Mouse (Mus musculus): ENCODE data around the gene Large2. TPM values are rescaled to one million over a fixed set of nuclear protein-coding genes. Genes with fewer than 3 reads are reported as not detected.
A peak's percentile ranks its signal among the peaks of the same experiment; 100 is the strongest.

Gene Large2
- polyA plus RNA-seq (2015; fragmentation: Nextera tagmentation; extraction: Ambion mirVana): 1.5 and 1.9 TPM in 2 replicates

GRCm38 (mm10) chr2:92374514-92374913 lies at the start of gene Large2, which contains the start of gene Pex16:
TSS of gene Large2 (minus strand) at chr2:92374869.
TSS of gene Pex16 (plus strand) at chr2:92374676.
- Histone ChIP-seq H3K4me1 (peaks cover 53% of the 10 kb centered on the region), H3K36me3 (replicated peaks) (peaks cover 9% of the 10 kb centered on the region; the same call in 1 of the 2 replicates), H3K4me2 (peak within 1 kb of the TSS; percentile 84), H3K27me3 (replicated peaks) (peaks cover 20% of the 10 kb centered on the region), H3K4me3 (peak within 1 kb of the TSS; percentile 85), H3K9ac (peak within 1 kb of the TSS; percentile 65), H3K9me3 (no peaks in the 10 kb centered on the region), H3K27ac (peak within 1 kb of the TSS; percentile 85)
- WGBS: 6% methylated on average over 16 of the region's 16 CpGs
- peak; percentile 53 for ATAC-seq (replicated peaks)

DNA sequence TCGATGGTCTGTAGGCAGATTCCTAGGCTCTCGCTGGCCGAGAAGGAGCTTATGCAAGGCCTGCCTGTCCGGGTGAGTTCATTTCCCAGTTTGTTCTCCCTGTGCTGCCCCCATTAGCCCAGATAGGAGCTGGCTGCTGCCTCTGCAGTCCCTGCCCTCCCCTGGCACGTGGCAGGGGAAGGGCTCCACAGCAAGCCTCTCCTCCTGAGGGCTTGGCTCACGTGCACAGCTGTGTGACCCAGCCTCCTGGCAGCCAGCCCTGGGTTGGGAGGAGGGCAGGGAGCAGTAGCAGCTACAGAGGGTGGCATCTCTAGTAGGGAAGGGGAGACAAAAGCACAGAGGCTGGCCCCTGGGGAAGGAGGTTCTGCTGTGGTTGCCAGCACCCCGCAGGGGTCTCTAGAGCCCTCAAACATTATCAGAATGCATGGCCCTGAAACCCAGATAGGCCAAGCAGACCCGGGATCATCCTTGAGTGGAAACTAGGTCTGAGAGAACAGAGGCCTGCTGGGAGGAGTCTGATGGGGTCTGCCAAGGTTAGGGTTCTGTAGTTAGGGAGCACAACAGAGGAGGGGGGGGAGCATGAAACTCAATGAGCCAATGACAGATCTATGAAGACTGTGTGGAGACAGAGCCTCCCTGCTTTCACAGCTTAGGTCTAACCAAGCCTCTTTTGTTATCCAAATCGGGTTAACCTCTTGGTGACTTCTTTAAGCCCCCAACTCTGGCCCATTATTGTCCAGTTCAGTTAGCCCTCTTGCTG lies 49.2 kb upstream of the Large2 start:
- no peak overlapping the region for H3K9ac ChIP-seq

DNA sequence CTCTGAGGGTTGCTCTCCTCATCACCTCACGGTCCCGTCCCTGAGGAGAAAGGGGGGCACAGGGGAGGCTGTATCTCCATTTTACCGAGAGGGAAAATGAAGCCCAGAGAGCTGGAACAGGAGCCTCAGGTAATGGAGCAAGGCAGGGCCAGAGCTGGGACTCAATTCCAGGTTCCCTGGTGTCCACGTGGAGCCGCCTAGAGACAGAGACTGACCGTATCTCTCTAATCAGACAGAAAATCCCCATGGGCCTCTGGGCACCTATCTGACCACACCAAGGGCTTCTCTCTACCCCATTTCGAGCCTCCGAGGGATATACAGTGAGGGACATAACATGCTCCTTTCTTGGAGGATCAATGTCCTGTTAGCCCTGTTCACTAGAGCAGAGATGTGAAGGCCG lies 48.5 kb upstream of the Large2 start:
- Histone ChIP-seq H3K4me2 (no peak overlapping the region), H3K36me3 (replicated peaks) (peaks cover 31% of the 10 kb centered on the region), H3K9ac (no peak overlapping the region), H3K4me1 (peaks cover 45% of the 10 kb centered on the region), H3K27ac (peak overlapping the region; percentile 75), H3K9me3 (no peaks in the 10 kb centered on the region), H3K27me3 (replicated peaks) (no peaks in the 10 kb centered on the region), H3K4me3 (no peak overlapping the region)
- 91% methylated on average over 9 of the region's 9 CpGs for WGBS
- ATAC-seq (replicated peaks): no peak

More for the DNA sequence above, 49.2 kb upstream of the Large2 start:
- no peaks in the 10 kb centered on the region for H3K9me3 ChIP-seq
- H3K36me3 ChIP-seq (replicated peaks): peaks cover 30% of the 10 kb centered on the region
- no peak overlapping the region for H3K4me2 ChIP-seq
- no peak overlapping the region for H3K4me3 ChIP-seq
- H3K4me1 ChIP-seq: peaks cover 50% of the 10 kb centered on the region
- peak overlapping the region; percentile 75 for H3K27ac ChIP-seq
- 59% methylated on average over 9 of the region's 9 CpGs for WGBS
- peak; percentile 68; the same call in 1 of the 2 replicates for ATAC-seq (replicated peaks)
- H3K27me3 ChIP-seq (replicated peaks): no peaks in the 10 kb centered on the region

GRCm38 (mm10) chr2:92422388-92423135 lies 47.9 kb upstream of the Large2 start:
- 81% methylated on average over 10 of the region's 10 CpGs for WGBS
- H3K36me3 ChIP-seq (replicated peaks): peaks cover 33% of the 10 kb centered on the region

DNA sequence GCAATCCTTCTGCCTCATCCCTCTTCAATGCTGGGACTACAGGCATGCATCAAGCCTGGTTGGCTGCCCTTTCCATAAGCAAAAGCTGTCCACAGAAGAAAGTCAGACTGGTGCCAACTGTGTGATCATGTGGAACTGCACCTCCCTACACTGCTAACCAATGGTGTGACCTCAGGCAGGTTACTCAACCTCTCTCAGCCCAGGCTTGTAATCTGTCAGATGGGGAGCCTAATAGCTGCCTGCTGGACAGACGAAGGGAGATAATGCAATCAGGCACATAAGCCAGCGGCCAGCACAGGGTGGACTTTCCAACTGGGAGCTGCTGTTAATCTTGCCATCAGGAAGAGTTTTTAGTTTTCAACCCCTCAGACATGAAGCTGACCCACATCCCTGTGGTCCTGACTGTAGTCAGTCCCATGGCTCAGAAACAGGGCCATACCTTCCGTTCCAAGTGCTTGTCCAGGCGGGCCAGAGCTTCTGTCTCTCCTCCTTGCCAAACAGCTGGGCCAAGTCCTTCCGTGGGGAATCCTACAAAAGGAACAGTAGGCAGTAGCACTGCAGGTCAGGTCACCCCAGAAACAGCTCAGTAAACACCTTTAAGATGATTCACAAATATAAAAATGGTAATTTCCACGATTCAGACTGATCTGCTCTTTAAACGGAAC lies 47.2 kb upstream of the Large2 start:
- H3K36me3 ChIP-seq (replicated peaks): peaks cover 36% of the 10 kb centered on the region
- peaks cover 34% of the 10 kb centered on the region for H3K4me1 ChIP-seq
- no peak overlapping the region for H3K4me2 ChIP-seq
- H3K27ac ChIP-seq: no peak overlapping the region
- no peaks in the 10 kb centered on the region for H3K9me3 ChIP-seq
- WGBS: 93% methylated on average over 7 of the region's 7 CpGs
- no peak for ATAC-seq (replicated peaks)
- no peak overlapping the region for H3K9ac ChIP-seq
- no peak overlapping the region for H3K4me3 ChIP-seq
- no peaks in the 10 kb centered on the region for H3K27me3 ChIP-seq (replicated peaks)

More at GRCm38 (mm10) chr2:92422388-92423135, 47.9 kb upstream of the Large2 start:
- H3K27ac ChIP-seq: no peak overlapping the region
- no peak overlapping the region for H3K9ac ChIP-seq
- no peak overlapping the region for H3K4me2 ChIP-seq
- H3K4me3 ChIP-seq: no peak overlapping the region
- no peaks in the 10 kb centered on the region for H3K27me3 ChIP-seq (replicated peaks)
- no peak for ATAC-seq (replicated peaks)
- peaks cover 39% of the 10 kb centered on the region for H3K4me1 ChIP-seq
- no peaks in the 10 kb centered on the region for H3K9me3 ChIP-seq

DNA sequence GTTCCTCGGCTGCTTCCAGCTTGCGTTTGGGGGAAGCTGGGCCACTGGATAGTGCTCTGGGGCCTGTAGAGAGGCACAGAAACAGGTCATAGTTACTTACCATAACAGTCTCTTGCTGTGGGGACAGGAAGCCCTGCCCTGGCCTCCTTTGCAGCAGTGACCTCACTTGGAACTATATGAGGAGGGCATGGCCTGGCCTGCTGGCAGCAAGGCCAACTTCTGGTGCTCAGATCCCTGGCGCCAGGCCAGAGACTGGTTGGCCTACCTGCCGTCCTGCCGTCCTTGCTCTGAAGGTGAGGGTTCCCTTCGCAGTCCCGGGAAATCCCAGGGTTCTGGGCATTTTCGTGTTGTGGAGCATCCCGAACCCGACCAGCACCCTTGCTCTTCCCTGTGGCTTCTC lies 37.0 kb upstream of the Large2 start:
- ATAC-seq (replicated peaks): no peak
- Histone ChIP-seq H3K9ac (no peak overlapping the region), H3K36me3 (replicated peaks) (peaks cover 70% of the 10 kb centered on the region), H3K4me2 (no peak overlapping the region), H3K9me3 (no peaks in the 10 kb centered on the region), H3K4me1 (no peaks in the 10 kb centered on the region), H3K27ac (no peak overlapping the region), H3K4me3 (no peak overlapping the region), H3K27me3 (replicated peaks) (no peaks in the 10 kb centered on the region)
- WGBS: 94% methylated on average over 10 of the region's 10 CpGs

DNA sequence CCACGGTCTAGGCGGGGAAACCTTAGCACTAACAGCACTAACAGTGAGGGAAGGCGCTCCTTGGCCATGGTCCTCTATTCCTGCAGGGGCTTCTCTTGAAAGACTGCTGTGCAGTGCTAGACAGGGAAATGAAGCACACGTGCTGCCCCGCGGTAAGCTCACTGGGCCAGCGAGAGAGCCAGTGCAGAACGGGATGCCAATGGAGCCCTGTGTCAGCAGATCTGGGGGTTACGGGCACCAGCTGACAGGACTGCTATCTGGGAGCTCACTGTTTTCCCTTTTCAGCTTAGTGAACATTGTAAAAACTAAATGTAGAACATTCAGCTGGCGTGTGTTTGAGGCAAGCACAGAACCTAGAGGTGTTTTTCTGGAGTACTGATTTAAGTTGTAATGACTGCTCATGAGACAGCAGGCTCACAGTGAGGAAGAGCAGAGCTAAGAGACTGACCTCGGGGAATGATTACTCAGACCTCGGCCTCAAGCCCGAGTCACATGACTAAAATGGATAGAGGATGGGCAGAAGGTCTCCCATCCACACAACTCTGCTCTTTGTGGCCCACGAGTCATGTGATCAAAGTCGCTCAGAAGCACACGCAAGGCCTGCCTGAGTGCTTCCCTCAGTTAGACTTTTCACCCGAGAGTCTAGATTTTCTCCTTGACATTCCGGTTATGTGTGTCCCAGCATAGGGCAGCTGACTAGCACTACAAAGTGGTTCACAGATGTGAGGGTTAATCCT lies 33.8 kb upstream of the Large2 start:
- no peak overlapping the region for H3K4me2 ChIP-seq
- no peaks in the 10 kb centered on the region for H3K4me1 ChIP-seq
- H3K9me3 ChIP-seq: no peaks in the 10 kb centered on the region
- H3K27me3 ChIP-seq (replicated peaks): no peaks in the 10 kb centered on the region
- H3K9ac ChIP-seq: no peak overlapping the region
- H3K36me3 ChIP-seq (replicated peaks): peaks cover 68% of the 10 kb centered on the region
- WGBS: 90% methylated on average over 18 of the region's 18 CpGs
- no peak for ATAC-seq (replicated peaks)
- no peak overlapping the region for H3K27ac ChIP-seq
- no peak overlapping the region for H3K4me3 ChIP-seq

DNA sequence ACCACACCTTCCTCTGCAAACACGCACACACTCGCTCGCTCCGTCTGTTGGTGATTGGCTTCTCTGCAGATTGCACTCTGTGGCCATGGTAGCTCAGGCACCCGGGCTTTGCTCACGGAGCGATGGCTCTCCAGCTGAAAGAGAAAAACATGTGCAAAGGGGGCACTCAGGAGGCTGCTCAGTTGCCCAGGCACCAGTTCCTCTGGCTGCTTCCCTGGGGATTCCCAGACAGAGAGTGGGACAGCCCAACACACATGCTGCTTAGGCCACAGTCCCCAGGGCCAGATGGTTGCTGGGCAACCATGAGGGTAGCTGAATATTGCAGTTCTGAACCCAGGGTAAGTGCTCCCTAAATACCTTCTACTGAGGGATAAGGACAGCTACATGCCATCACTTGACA lies 31.0 kb upstream of the Large2 start:
- WGBS: 69% methylated on average over 7 of the region's 7 CpGs
- Histone ChIP-seq H3K9me3 (no peaks in the 10 kb centered on the region), H3K36me3 (replicated peaks) (peaks cover 42% of the 10 kb centered on the region), H3K4me2 (no peak overlapping the region), H3K27me3 (replicated peaks) (no peaks in the 10 kb centered on the region), H3K9ac (no peak overlapping the region), H3K4me1 (peaks cover 5% of the 10 kb centered on the region), H3K4me3 (no peak overlapping the region), H3K27ac (0 out of 2 replicates have a peak overlapping the region, but pooled peaks have one; percentile 20)
- ATAC-seq (replicated peaks): no peak

GRCm38 (mm10) chr2:92404737-92405136 lies 30.1 kb upstream of the Large2 start:
- no peak for ATAC-seq (replicated peaks)
- Histone ChIP-seq H3K9me3 (no peaks in the 10 kb centered on the region), H3K36me3 (replicated peaks) (peaks cover 35% of the 10 kb centered on the region), H3K27ac (no peak overlapping the region), H3K4me1 (peaks cover 8% of the 10 kb centered on the region), H3K27me3 (replicated peaks) (no peaks in the 10 kb centered on the region), H3K4me2 (no peak overlapping the region), H3K9ac (no peak overlapping the region), H3K4me3 (no peak overlapping the region)
- WGBS: 90% methylated on average over 6 of the region's 6 CpGs

DNA sequence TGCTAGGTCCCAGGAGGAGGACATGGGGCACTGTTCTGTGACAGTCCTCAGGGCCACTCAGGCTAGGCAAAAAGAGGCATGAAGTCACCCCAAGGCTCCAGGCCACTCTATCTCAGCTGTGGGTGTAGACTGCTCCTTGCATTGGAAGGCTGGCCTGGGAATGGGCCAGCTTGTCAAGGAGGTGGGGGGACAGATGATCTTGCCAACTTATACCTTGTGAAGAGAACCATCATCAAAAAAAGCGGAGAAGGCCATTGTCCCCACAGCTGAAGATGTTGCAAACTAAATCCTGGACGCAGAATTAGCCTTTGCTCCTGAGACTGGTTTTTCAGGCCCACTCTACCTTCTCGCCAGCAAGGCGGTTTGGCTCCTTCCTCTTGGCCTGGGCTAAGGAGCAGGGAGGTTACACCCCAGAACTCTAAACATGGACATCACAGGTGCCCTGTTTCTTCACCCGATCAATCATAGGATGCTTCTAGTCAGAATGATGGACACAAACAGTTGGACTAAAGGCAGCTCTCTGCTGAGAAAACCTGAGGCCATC lies 29.2 kb upstream of the Large2 start:
- Histone ChIP-seq H3K4me2 (no peak overlapping the region), H3K4me3 (no peak overlapping the region), H3K9ac (no peak overlapping the region), H3K4me1 (peaks cover 17% of the 10 kb centered on the region), H3K27ac (no peak overlapping the region), H3K36me3 (replicated peaks) (peaks cover 26% of the 10 kb centered on the region; the same call in 1 of the 2 replicates), H3K27me3 (replicated peaks) (no peaks in the 10 kb centered on the region), H3K9me3 (no peaks in the 10 kb centered on the region)
- ATAC-seq (replicated peaks): no peak
- WGBS: 96% methylated on average over 5 of the region's 5 CpGs

GRCm38 (mm10) chr2:92402591-92403326 lies 28.1 kb upstream of the Large2 start:
- ATAC-seq (replicated peaks): no peak
- Histone ChIP-seq H3K9ac (no peak overlapping the region), H3K27me3 (replicated peaks) (no peaks in the 10 kb centered on the region), H3K4me3 (no peak overlapping the region), H3K27ac (no peak overlapping the region), H3K9me3 (no peaks in the 10 kb centered on the region), H3K4me1 (peaks cover 26% of the 10 kb centered on the region), H3K36me3 (replicated peaks) (peaks cover 17% of the 10 kb centered on the region; the same call in 1 of the 2 replicates), H3K4me2 (no peak overlapping the region)
- WGBS: 71% methylated on average over 4 of the region's 4 CpGs

All from midbrain, embryonic 15.5 days (tissue).